9 mouse cellular contexts compared by ENCODE assay signal in the genomic region with DNA sequence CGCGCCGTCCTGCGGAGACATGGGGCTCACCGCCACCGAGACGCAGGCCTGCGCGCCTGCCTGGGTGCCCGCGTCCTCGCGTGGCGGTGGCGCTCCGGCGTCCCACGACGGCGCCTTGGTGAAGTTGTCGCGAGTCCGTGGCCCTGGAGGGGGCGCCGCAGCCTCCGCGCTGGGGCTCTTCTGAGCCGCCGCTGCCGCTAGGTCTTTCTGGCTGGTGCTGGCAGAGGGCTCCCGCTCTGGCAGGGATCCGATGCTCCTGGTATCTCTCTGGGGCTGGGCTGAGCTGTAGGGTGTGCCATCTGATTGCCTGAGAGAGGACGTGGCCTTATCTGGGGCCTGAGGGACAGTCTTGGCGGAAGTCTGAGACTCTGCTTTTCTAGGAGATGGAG. TPM values are rescaled to one million over a fixed set of nuclear protein-coding genes. Genes with fewer than 3 reads are reported as not detected.
DNase-seq lines count a peak whose midpoint lies in the region; ATAC-seq and TF ChIP-seq lines count a peak whose summit lies in the region.
"Had no signal": no experiment of that assay in that cellular context is flagged by ENCODE, and none has a peak within 500 bp of the region (broad histone marks: within the 10 kb centered on the region; RNA-seq: fewer than 3 reads in every experiment).

No protein-coding gene starts in this region.

- peaks cover 20% of the 10 kb centered on the region; the same call in 1 of the 2 replicates for H3K27me3 ChIP-seq in hindbrain, embryonic 14.5 days (ENCODE audit: control insufficient read depth, insufficient read depth, low read length)
- H3K27me3 ChIP-seq in neural tube, embryonic 12.5 days (replicated peaks) = peaks cover 45% of the 10 kb centered on the region

- peak overlapping the region; percentile 46; the same call in 1 of the 2 replicates for H3K27ac ChIP-seq in layer of hippocampus, adult 2 months
- no peak overlapping the region for H3K27ac ChIP-seq in hindbrain, embryonic 14.5 days
- no peak overlapping the region for H3K27ac ChIP-seq in neural tube, embryonic 12.5 days

- WGBS in hindbrain, embryonic 14.5 days = 9% methylated on average over 20 of the region's 34 CpGs
- WGBS in neural tube, embryonic 12.5 days = 4% methylated on average over 34 of the region's 34 CpGs

- H3K4me2 ChIP-seq in hindbrain, embryonic 14.5 days (replicated peaks) = peak overlapping the region; percentile 42
- peak overlapping the region; percentile 53 for H3K4me2 ChIP-seq in neural tube, embryonic 12.5 days (replicated peaks)

- H3K36me3 ChIP-seq in hindbrain, embryonic 14.5 days (replicated peaks; ENCODE audit: control insufficient read depth, insufficient read depth) = peaks cover 71% of the 10 kb centered on the region
- peaks cover 42% of the 10 kb centered on the region for H3K36me3 ChIP-seq in neural tube, embryonic 12.5 days

- H3K9me3 ChIP-seq in hindbrain, embryonic 14.5 days (ENCODE audit: control insufficient read depth, low read length) = no peaks in the 10 kb centered on the region
- no peaks in the 10 kb centered on the region for H3K9me3 ChIP-seq in neural tube, embryonic 12.5 days

- DNase-seq in layer of hippocampus, adult 2 months (ENCODE audit: low spot score in 2 of 2) = no peak
- no peak for DNase-seq in layer of hippocampus, postnatal 14 days (ENCODE audit: low spot score in 2 of 2)
- DNase-seq in cerebellum, adult 9-10 months = peak; percentile 67
- no peak for DNase-seq in hindbrain, embryonic 14.5 days (ENCODE audit: low spot score)
- DNase-seq in urinary bladder, postnatal 14 days (ENCODE audit: low spot score) = no peak
- DNase-seq in lung, postnatal 36 days = no peak
- DNase-seq in thymus, adult 18-20 months = no peak

- no peak overlapping the region for H3K4me3 ChIP-seq in layer of hippocampus, adult 2 months
- peak overlapping the region; percentile 14; the same call in 1 of the 2 replicates for H3K4me3 ChIP-seq in hindbrain, embryonic 14.5 days (replicated peaks; ENCODE audit: low read length)
- peak overlapping the region; percentile 25 for H3K4me3 ChIP-seq in neural tube, embryonic 12.5 days

- ATAC-seq in hindbrain, embryonic 14.5 days (ENCODE audit: low FRiP score) = no peak
- ATAC-seq in neural tube, embryonic 12.5 days (ENCODE audit: low FRiP score, low read depth) = no peak

- peak; percentile 46 for TF ChIP-seq CTCF in layer of hippocampus, adult 2 months (conservative IDR thresholded peaks at IDR 0.05)

- H3K9ac ChIP-seq in hindbrain, embryonic 14.5 days = peak overlapping the region; percentile 39; the same call in 1 of the 2 replicates
- H3K9ac ChIP-seq in neural tube, embryonic 12.5 days = 0 out of 2 replicates have a peak overlapping the region, but pooled peaks have one; percentile 38

- H3K4me1 ChIP-seq in hindbrain, embryonic 14.5 days (replicated peaks; ENCODE audit: control insufficient read depth, insufficient read depth, low read length) = no peaks in the 10 kb centered on the region; the same call in 1 of the 2 replicates
- peaks cover 12% of the 10 kb centered on the region; the same call in 1 of the 2 replicates for H3K4me1 ChIP-seq in neural tube, embryonic 12.5 days

RNA-seq across cellular contexts. Expression of gene Gprin1, which starts 11.5 kb away (rescaled TPM):
- total RNA-seq in layer of hippocampus, adult 2 months (2021) = 100 to 1,000 TPM; 146 to 150 TPM
- 100 to 1,000 TPM; 149 to 150 TPM for total RNA-seq in layer of hippocampus, postnatal 14 days (2021)
- polyA plus RNA-seq in hindbrain, embryonic 14.5 days (2014; fragmentation: Nextera tagmentation; extraction: Ambion mirVana) = 23.5 and 31.6 TPM in 2 replicates
- polyA plus RNA-seq in neural tube, embryonic 12.5 days (2016; fragmentation: Nextera tagmentation; extraction: Ambion mirVana) = 29.5 and 37.6 TPM in 2 replicates
- total RNA-seq: hematopoietic stem cell, adult 5-6 weeks had no signal

RNA-seq across cellular contexts. Expression of gene Sncb, which starts 28.2 kb away (rescaled TPM):
- total RNA-seq in layer of hippocampus, adult 2 months (2021) = 100 to 1,000 TPM; 655 to 657 TPM
- total RNA-seq in layer of hippocampus, postnatal 14 days (2021) = 100 to 1,000 TPM; 564 TPM
- 78.0 and 103 TPM in 2 replicates for polyA plus RNA-seq in hindbrain, embryonic 14.5 days (2014; fragmentation: Nextera tagmentation; extraction: Ambion mirVana)
- 3.6 and 4.2 TPM in 2 replicates for polyA plus RNA-seq in neural tube, embryonic 12.5 days (2016; fragmentation: Nextera tagmentation; extraction: Ambion mirVana)
- total RNA-seq: hematopoietic stem cell, adult 5-6 weeks had no signal

RNA-seq across cellular contexts. Expression of gene Cdhr2, which starts 36.9 kb away (rescaled TPM):
- total RNA-seq in layer of hippocampus, adult 2 months (2021) = under 1 TPM; 0.33 to 0.44 TPM
- under 1 TPM; 0.12 to 0.18 TPM for total RNA-seq in layer of hippocampus, postnatal 14 days (2021)
- 0.14 and 0.16 TPM in 2 replicates for polyA plus RNA-seq in hindbrain, embryonic 14.5 days (2014; fragmentation: Nextera tagmentation; extraction: Ambion mirVana)
- polyA plus RNA-seq in neural tube, embryonic 12.5 days (2016; fragmentation: Nextera tagmentation; extraction: Ambion mirVana) = 0.09 and 0.15 TPM in 2 replicates
- total RNA-seq: hematopoietic stem cell, adult 5-6 weeks had no signal

RNA-seq across cellular contexts. Expression of gene Rnf44, which starts 44.5 kb away (rescaled TPM):
- 100 to 1,000 TPM; 153 to 160 TPM for total RNA-seq in layer of hippocampus, adult 2 months (2021)
- 100 to 1,000 TPM; 114 to 115 TPM for total RNA-seq in layer of hippocampus, postnatal 14 days (2021)
- polyA plus RNA-seq in hindbrain, embryonic 14.5 days (2014; fragmentation: Nextera tagmentation; extraction: Ambion mirVana) = 75.9 and 80.7 TPM in 2 replicates
- 105 and 116 TPM in 2 replicates for polyA plus RNA-seq in neural tube, embryonic 12.5 days (2016; fragmentation: Nextera tagmentation; extraction: Ambion mirVana)

RNA-seq across cellular contexts. Expression of gene Eif4e1b, which starts 45.6 kb away (rescaled TPM):
- total RNA-seq in layer of hippocampus, adult 2 months (2021) = not detected
- under 1 TPM; 0.35 to 0.62 TPM for total RNA-seq in layer of hippocampus, postnatal 14 days (2021)
- not detected in 2 replicates for polyA plus RNA-seq in hindbrain, embryonic 14.5 days (2014; fragmentation: Nextera tagmentation; extraction: Ambion mirVana)
- not detected in 2 replicates for polyA plus RNA-seq in neural tube, embryonic 12.5 days (2016; fragmentation: Nextera tagmentation; extraction: Ambion mirVana)
- total RNA-seq: hematopoietic stem cell, adult 5-6 weeks had no signal
